Mouse (Mus musculus) adrenal gland, postnatal 36 days (tissue): ENCODE results near the gene Mef2d. TPM values are rescaled to one million over a fixed set of nuclear protein-coding genes. Genes with fewer than 3 reads are reported as not detected.

ENCODE experiments used
- DNase-seq, 2 experiments: peaks; one replicate each; pipeline ENCODE4 v3.0.0; 2021; ENCODE audit warnings: mixed read lengths in 1 of 2
- long read RNA-seq, 2 experiments: library from polyadenylated mRNA; stranded (forward); transcript quantifications; one replicate each; pipeline ENCODE4 v2.0.0; 2021; ENCODE audit warnings: borderline sequencing depth in 2 of 2
- total RNA-seq, 2 experiments: library from RNA; stranded (reverse); gene quantifications; 2 replicates each; pipeline ENCODE4 v1.2.3; 2021

Mef2d gene
- total RNA-seq: 10 to 100 TPM; 85.1 to 99.4 TPM
- long read RNA-seq, experiment 1, full-length matches to known transcripts: 4 of 37 reads
- long read RNA-seq, experiment 1, partial matches to known transcripts: 2 of 37 reads
- long read RNA-seq, experiment 1, other reads (novel, unspliced or antisense): 31 of 37 reads
- long read RNA-seq, experiment 2, full-length matches to known transcripts: 3 of 14 reads
- long read RNA-seq, experiment 2, partial matches to known transcripts: 1 of 14 reads
- long read RNA-seq, experiment 2, other reads (novel, unspliced or antisense): 10 of 14 reads

GRCm38 (mm10) chr3:88141787-88142523 lies at the start of gene Mef2d:
Mef2d (plus strand) TSS chr3:88142372.
- peak; percentile 96 to 99 for DNase-seq

DNA sequence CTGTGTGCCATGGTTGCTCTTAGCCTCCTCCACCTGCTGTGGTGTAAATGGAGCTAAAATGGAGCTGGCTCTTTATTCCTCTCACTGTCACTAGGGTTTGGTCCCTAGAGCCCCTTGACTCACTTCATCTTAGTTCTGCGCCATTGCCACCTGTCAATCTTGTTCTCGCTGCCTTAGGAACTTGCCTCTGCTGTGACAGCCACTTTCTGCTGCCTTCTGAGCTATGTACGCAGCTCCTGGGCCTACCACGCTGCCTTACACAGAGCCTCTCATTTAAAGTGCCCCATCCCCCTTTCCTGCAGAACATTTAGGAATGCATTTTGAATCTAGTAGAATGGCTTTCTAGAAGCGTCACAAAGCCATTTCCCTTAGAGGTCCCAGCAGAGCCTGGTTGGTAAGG lies 48.0 kb upstream of the Mef2d start:
- no peak for DNase-seq

DNA sequence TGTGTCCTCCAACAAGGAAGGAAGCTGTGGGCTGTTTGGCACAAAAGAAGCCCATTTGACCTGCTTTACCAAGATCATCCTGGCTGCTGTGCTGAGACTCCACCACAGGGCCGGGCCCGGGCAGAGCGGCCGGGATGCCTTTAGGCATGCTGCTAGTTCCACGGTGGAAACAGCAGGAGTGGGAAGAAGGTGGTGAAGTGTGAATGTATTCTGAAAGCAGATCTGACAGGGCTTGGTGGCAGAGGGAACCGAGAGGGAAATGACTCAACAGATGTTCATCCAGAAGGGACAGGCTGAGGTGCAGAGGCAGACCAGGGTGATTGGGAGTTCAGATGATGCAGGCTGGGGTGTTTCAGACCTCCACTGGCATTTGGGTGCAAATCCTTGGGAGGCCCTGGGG lies 44.5 kb upstream of the Mef2d start:
- no peak for DNase-seq

- DNase-seq: no peak
Observed at GRCm38 (mm10) chr3:88100251-88100650, 41.9 kb upstream of the Mef2d start.

DNA sequence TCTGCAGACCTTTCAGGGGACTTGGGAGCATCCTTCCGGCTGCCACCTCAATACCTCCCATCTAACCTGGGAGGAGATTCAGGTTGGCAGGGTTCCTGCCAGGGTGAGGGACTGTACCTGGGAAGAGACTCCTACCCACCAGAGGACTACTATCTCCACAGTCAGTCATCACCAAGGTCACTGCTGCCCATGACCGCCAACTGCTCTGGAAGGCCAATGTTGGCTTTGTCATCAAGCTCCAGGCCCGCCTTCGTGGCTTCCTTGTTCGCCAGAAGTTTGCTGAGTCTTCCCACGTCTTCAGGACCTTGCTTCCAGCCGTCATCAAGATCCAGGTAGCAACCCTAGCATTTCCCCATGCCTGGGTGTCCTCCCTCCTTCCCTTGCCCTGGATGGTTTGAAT lies 40.4 kb upstream of the Mef2d start:
- peak in 1 of 2 experiments; percentile 51 for DNase-seq

- DNase-seq: no peak
Observed at GRCm38 (mm10) chr3:88102196-88102595, 40.0 kb upstream of the Mef2d start.

DNA sequence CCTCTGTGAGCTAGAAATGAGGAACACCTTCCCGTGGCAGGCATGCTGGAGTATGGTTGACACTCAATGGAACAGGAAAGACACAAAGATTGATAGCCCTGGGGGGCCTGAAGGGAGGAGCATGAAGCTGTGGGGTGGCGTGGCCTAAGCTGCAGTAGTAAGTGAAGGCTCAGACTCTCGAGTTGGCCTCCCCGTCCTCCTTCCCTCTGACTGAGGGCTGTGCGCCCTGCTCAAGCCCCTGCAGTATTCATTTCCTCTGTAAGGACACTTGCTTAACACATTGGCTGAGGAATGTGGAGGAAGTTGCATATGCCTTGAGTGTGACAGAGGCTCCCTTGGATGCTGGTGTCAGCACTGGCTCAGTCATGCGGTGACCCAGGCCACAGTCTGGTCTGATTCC lies 39.6 kb upstream of the Mef2d start:
- DNase-seq: peak in 1 of 2 experiments; percentile 32

GRCm38 (mm10) chr3:88106126-88106525 lies 36.0 kb upstream of the Mef2d start:
- no peak for DNase-seq

- no peak for DNase-seq
Observed at GRCm38 (mm10) chr3:88109126-88109525, 33.0 kb upstream of the Mef2d start.

- DNase-seq: no peak
Observed at GRCm38 (mm10) chr3:88114396-88114795, 27.8 kb upstream of the Mef2d start.

DNA sequence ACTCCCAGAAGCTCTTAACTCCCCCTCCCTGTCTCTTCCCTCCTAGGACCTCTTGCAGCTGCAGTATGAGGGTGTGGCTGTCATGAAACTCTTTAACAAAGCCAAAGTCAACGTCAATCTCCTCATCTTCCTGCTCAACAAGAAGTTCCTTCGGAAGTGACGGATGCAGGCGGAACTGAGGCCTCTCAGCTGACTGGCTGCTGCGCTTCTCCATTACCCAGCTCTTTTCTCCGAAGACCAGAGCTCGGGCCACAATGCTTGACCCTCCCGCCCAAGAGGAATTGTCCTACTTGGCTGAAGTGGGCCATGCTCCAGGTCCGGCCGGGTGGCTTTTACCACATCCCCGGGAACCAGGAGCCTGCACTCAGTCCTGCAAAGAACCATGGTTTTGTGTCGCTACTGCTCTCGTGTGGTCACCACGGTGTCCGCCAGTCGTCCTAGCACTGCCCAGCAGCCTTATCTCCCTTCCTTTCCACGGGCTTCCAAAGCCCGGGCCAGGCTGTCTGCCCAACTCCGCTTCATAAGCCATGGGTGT lies 22.0 kb upstream of the Mef2d start:
- no peak for DNase-seq

DNA sequence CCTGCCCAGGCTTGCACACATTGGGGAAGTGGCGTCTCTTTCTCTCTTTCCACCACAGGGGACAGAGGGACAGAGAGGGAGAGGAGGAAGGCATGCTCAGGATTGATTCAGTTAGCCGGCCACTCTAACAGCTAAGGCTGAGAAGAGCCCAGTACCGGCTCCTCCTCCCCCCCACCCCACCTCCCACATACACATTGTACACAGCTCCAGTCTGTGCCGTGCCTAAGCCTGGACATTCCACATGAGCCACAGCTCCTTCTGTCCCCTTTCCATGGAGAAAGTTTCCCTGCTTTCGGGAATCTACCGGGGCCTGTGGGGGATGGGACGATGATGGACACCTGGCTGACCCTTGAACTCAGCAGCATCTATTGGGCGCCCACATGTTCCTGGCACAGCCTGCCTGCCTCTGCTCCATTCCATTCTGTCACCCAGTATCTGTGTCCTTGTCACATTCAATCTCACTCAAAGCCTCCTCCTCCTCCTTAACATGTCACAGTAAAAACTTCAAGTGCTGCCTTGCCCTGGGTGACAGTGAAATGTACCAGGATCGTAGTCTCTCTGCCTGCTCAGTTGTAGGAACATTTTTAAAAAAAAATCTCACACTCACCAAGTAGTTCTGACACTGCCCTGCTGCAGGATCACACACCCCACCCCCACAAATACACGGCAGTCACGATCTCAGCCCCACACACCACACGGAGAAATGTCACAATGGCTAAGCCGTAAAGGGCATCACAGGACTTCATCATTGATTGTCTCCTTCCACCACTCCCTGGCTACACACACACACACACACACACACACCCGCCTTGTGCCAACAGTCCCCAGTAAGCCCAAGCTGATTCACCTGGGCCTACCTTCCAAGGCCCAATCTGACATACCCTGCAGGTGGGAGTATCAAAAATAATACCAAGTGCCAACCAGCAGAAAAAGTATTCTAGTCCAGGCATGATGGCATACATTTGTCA lies 20.7 kb upstream of the Mef2d start:
- no peak for DNase-seq

GRCm38 (mm10) chr3:88125195-88125594 lies 17.0 kb upstream of the Mef2d start:
- DNase-seq: no peak

DNA sequence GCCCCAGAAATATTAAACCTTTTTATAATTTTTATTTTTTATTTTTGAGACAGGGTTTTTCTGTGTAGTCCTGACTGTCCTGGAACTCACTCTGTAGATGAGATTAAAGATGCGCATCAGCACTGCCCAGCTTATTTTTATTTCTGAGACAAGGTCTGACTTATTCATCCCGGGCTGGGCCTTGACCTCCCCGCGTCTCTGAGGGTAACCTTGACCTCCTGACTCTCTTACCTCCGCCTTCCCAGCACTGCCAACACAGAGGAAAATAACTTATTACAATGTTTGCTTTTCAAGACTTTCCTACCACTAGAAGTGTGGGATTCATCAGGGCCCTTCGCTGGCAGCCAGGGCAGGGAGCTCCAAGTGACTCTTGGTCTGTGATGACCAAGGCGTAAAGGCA lies 16.0 kb upstream of the Mef2d start:
- DNase-seq: peak; percentile 54 to 60

- DNase-seq: no peak
Observed at GRCm38 (mm10) chr3:88127636-88128035, 14.5 kb upstream of the Mef2d start.

- DNase-seq: no peak
Observed at GRCm38 (mm10) chr3:88128056-88128455, 14.1 kb upstream of the Mef2d start.

GRCm38 (mm10) chr3:88129006-88129405 lies 13.2 kb upstream of the Mef2d start:
- no peak for DNase-seq

DNA sequence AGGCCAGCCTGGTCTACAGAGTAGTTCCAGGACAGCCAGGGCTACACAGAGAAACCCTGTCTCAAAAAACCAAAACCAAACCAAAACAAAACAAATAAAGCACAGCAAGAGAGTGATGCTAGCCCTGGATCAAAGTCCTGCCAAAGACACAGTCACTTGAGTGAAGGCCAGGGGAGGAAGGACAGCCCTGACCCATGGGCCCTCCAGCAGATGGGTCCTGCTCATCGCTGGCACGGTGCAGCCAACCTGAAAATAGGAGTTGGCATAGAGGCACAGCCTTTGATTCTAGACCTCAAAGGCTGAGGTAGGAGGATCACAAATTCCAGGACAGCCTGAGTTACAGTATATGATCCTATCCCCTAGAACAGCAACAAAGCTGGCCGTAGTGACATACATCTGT lies 11.1 kb upstream of the Mef2d start:
- DNase-seq: peak; percentile 62 to 63

DNA sequence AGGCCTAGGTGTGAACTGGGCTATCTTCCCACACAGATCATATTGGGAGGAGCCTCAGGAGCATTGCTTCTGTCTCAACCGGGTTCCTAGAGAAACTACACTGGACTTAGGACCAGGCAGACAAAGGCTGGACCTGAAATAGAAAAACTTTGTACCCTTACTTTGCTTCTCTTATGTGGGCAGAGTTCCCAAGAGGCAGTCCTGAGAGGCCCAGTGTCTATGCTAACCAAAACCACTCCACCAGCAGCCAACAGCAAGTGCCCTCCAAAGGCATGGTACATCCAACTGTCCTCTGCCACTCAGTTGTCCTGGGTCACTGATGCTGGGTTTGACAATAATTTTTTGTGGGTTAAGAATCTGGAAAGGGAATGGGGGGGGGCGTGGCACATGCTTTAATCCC lies 9.7 kb upstream of the Mef2d start:
- no peak for DNase-seq

- no peak for DNase-seq
Observed at GRCm38 (mm10) chr3:88133187-88133771, 8.9 kb upstream of the Mef2d start.

DNA sequence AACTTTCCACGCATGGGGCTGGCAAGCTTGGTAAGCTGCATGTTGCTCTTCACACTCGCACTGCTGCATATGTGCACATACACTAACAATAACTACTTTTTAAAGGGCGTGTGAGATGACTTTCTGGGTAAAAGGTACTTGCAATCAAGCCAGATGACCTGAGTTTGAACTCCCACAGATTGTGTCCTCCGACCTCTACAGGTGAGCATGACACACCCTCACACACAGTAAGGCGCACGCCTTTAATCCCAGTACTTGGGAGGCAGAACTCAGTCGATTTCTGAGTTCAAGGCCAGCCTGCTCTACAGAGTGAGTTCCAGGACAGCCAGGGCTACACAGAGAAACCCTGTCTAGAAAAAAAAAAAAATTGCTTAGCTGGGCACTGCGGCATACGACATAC lies 5.8 kb upstream of the Mef2d start:
- DNase-seq: no peak

DNA sequence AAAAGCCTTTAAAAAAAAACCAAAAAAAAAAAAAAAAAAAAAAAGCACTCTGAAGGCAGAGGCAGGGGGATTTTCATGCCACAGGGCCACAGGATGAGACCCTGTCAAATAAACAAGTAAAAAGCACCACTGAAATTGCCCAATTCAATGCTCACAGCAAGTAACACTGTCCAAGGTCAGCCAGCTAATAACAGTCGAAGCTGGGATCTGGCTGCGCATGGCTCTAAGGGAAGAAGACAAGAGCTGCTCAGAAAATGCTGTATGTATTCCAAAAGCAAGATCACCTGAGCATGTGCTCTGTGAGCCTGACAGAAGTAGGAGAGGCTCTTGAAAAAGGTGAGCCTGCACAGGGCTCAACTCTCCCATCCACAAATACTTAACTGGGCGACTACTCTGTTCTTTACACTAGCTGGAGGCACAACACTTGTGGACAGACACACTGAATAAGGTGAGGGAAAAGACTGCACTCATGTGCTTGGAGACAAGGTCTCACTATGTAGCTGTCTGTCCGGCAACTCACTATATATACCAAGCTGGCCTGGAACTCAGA lies 5.2 kb upstream of the Mef2d start:
- DNase-seq: peak; percentile 58 to 61
